Comparison of ENCODE assay signal across 8 mouse cellular contexts in the genomic region with DNA sequence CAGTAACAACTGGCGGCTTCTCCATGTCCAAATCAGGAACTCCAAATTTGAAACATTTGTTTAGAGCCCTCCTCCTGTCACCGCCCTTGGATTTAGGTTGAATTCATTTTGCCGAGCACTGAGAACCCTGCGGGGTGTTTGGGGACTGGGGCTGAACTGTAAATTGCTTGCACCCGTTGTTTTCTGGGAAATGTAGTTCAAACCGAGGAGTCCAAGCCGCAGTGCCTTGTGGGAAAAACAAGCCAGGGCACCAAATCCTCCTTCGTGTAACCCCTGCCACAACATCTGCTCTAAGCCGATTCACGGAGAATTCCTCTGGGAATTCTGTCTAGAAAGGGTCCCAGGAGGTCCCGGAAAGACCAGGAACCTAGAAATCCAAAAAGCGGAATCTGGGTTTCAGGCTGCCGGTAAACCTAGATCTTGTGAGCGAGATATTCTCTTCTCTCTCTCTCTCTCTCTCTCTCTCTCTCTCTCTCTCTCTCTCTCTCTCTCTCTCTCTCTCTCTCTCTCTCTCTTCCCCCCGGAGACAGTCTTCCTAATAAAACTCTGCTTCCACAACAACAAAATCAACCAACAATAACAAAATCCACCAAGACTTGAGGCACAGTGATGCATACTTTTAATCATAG. TPM values are rescaled to one million over a fixed set of nuclear protein-coding genes. Genes with fewer than 3 reads are reported as not detected.
A peak's percentile ranks its signal among the peaks of the same experiment; 100 is the strongest.
DNase-seq lines count a peak whose midpoint lies in the region; ATAC-seq and TF ChIP-seq lines count a peak whose summit lies in the region.

No protein-coding gene starts in this region.

- H3K4me1 ChIP-seq in cerebellum, adult 2 months (ENCODE audit: control insufficient read depth, insufficient read depth, low read length) = peaks cover 4% of the 10 kb centered on the region; the same call in 1 of the 2 replicates
- H3K4me1 ChIP-seq in forebrain, postnatal 0 days (ENCODE audit: insufficient read depth) = peaks cover 7% of the 10 kb centered on the region; the same call in 1 of the 2 replicates
- H3K4me1 ChIP-seq in lung, embryonic 15.5 days = peaks cover 8% of the 10 kb centered on the region; the same call in 1 of the 2 replicates

- peaks cover 5% of the 10 kb centered on the region; the same call in 1 of the 2 replicates for H3K36me3 ChIP-seq in forebrain, postnatal 0 days (ENCODE audit: insufficient read depth)
- peaks cover 6% of the 10 kb centered on the region for H3K36me3 ChIP-seq in lung, embryonic 15.5 days

- TF ChIP-seq CTCF in cerebellum, adult 2 months (IDR thresholded peaks at IDR 0.05; ENCODE audit: borderline replicate concordance, insufficient read depth, low read depth, low read length) = no peak
- no peak for TF ChIP-seq CTCF in forebrain, postnatal 0 days (IDR thresholded peaks at IDR 0.05; ENCODE audit: low read depth)

- peak overlapping the region; percentile 60 for H3K27ac ChIP-seq in cerebellum, adult 2 months (ENCODE audit: insufficient read depth, low read length)
- H3K27ac ChIP-seq in forebrain, postnatal 0 days (ENCODE audit: low read depth, low read length) = peak overlapping the region; percentile 83
- H3K27ac ChIP-seq in lung, embryonic 15.5 days = peak overlapping the region; percentile 67

- H3K4me3 ChIP-seq in cerebellum, adult 2 months (replicated peaks; ENCODE audit: insufficient read depth, low read depth, low read length) = peak overlapping the region; percentile 58
- H3K4me3 ChIP-seq in forebrain, postnatal 0 days (ENCODE audit: low read depth, low read length) = peak overlapping the region; percentile 81
- peak overlapping the region; percentile 70 for H3K4me3 ChIP-seq in lung, embryonic 15.5 days

- peak; percentile 73 for DNase-seq in MEL-GATA-1-ER (ENCODE audit: extremely low read depth, low read depth)
- peak; percentile 90 to 91 for DNase-seq in cerebellum, adult 2 months
- DNase-seq in forebrain, postnatal 0 days = peak; percentile 90
- peak; percentile 82 for DNase-seq in heart, postnatal 4 days
- DNase-seq in layer of hippocampus, adult 8-10 months (ENCODE audit: low spot score in 2 of 2) = peak; percentile 80 to 84
- peak; percentile 52 for DNase-seq in ovary, postnatal 10 days (ENCODE audit: low spot score)
- peak; percentile 68 to 76 for DNase-seq in thymus, postnatal 10 days (ENCODE audit: low spot score in 2 of 2)

- H3K9me3 ChIP-seq in forebrain, postnatal 0 days (ENCODE audit: low read length) = no peaks in the 10 kb centered on the region
- no peaks in the 10 kb centered on the region for H3K9me3 ChIP-seq in lung, embryonic 15.5 days

- peak; percentile 59 for ATAC-seq in forebrain, postnatal 0 days
- peak; percentile 63 for ATAC-seq in lung, embryonic 15.5 days (ENCODE audit: borderline replicate concordance, extremely low read depth, low FRiP score, low TSS enrichment)

- H3K4me2 ChIP-seq in forebrain, postnatal 0 days (ENCODE audit: low read depth) = peak overlapping the region; percentile 70
- peak overlapping the region; percentile 73 for H3K4me2 ChIP-seq in lung, embryonic 15.5 days

- TF ChIP-seq POLR2A in cerebellum, adult 2 months (IDR thresholded peaks at IDR 0.05; ENCODE audit: borderline replicate concordance, insufficient read depth, low read length) = peak; percentile 51; the same call in 1 of the 2 replicates

- H3K27me3 ChIP-seq in cerebellum, adult 2 months (ENCODE audit: control insufficient read depth, insufficient read depth, low read length) = no peaks in the 10 kb centered on the region
- no peaks in the 10 kb centered on the region for H3K27me3 ChIP-seq in forebrain, postnatal 0 days (ENCODE audit: insufficient read depth, low read length)
- H3K27me3 ChIP-seq in lung, embryonic 15.5 days = no peaks in the 10 kb centered on the region

- peak overlapping the region; percentile 61 for H3K9ac ChIP-seq in forebrain, postnatal 0 days
- H3K9ac ChIP-seq in lung, embryonic 15.5 days = peak overlapping the region; percentile 54

- WGBS in cerebellum, adult 2 months = 2% methylated on average over 14 of the region's 15 CpGs
- 1% methylated on average over 15 of the region's 15 CpGs for WGBS in forebrain, postnatal 0 days
- under 1% methylated on average over 15 of the region's 15 CpGs for WGBS in lung, embryonic 15.5 days

RNA-seq across cellular contexts. Expression of a gene that starts 1.2 kb away (rescaled TPM):
- 11.1 and 12.3 TPM in 2 replicates for polyA plus RNA-seq in cerebellum, adult 2 months (2012; rRNA removed)
- 16.7 and 19.0 TPM in 2 replicates for total RNA-seq in forebrain, postnatal 0 days (2014; rRNA removed)
- 5.8 and 6.9 TPM in 2 replicates for polyA plus RNA-seq in forebrain, postnatal 0 days (2015; fragmentation: Nextera tagmentation; extraction: Ambion mirVana)
- 10 to 100 TPM in 1 of 2 experiments, 1 to 10 TPM in 1; 10.0 to 11.9 TPM for total RNA-seq in heart, postnatal 4 days (2021)
- total RNA-seq in layer of hippocampus, adult 8-10 months (2022) = 10 to 100 TPM; 17.7 to 18.8 (median 18.2) TPM
- polyA plus RNA-seq in lung, embryonic 15.5 days (2015; fragmentation: Nextera tagmentation; extraction: Ambion mirVana) = 12.1 and 12.9 TPM in 2 replicates

RNA-seq across cellular contexts. Expression of a gene that starts 16.6 kb away (rescaled TPM):
- polyA plus RNA-seq in cerebellum, adult 2 months (2012; rRNA removed) = 9.8 and 10.4 TPM in 2 replicates
- 11.3 and 14.4 TPM in 2 replicates for total RNA-seq in forebrain, postnatal 0 days (2014; rRNA removed)
- polyA plus RNA-seq in forebrain, postnatal 0 days (2015; fragmentation: Nextera tagmentation; extraction: Ambion mirVana) = 10.2 and 11.4 TPM in 2 replicates
- 1 to 10 TPM; 5.3 to 6.7 TPM for total RNA-seq in heart, postnatal 4 days (2021)
- total RNA-seq in layer of hippocampus, adult 8-10 months (2022) = 10 to 100 TPM; 10.2 to 11.7 (median 10.5) TPM
- polyA plus RNA-seq in lung, embryonic 15.5 days (2015; fragmentation: Nextera tagmentation; extraction: Ambion mirVana) = 5.7 and 6.1 TPM in 2 replicates

RNA-seq across cellular contexts. Expression of a gene that starts 40.3 kb away (rescaled TPM):
- not detected in 2 replicates for polyA plus RNA-seq in cerebellum, adult 2 months (2012; rRNA removed)
- total RNA-seq in forebrain, postnatal 0 days (2014; rRNA removed) = 0.52 and 0.62 TPM in 2 replicates
- polyA plus RNA-seq in forebrain, postnatal 0 days (2015; fragmentation: Nextera tagmentation; extraction: Ambion mirVana) = 0.10 TPM in 1 of 2 replicates, not detected in the other
- not detected for total RNA-seq in heart, postnatal 4 days (2021)
- total RNA-seq in layer of hippocampus, adult 8-10 months (2022) = under 1 TPM in 2 of 4 experiments, not detected in 2; 0.24 to 0.57 TPM
- polyA plus RNA-seq in lung, embryonic 15.5 days (2015; fragmentation: Nextera tagmentation; extraction: Ambion mirVana) = 0.13 and 0.19 TPM in 2 replicates

RNA-seq across cellular contexts. Expression of a gene that starts 48.7 kb away (rescaled TPM):
- polyA plus RNA-seq in cerebellum, adult 2 months (2012; rRNA removed) = 10.7 and 11.1 TPM in 2 replicates
- total RNA-seq in forebrain, postnatal 0 days (2014; rRNA removed) = 15.6 and 16.9 TPM in 2 replicates
- polyA plus RNA-seq in forebrain, postnatal 0 days (2015; fragmentation: Nextera tagmentation; extraction: Ambion mirVana) = 9.3 and 12.2 TPM in 2 replicates
- total RNA-seq in heart, postnatal 4 days (2021) = 10 to 100 TPM; 13.3 to 14.3 TPM
- total RNA-seq in layer of hippocampus, adult 8-10 months (2022) = 10 to 100 TPM; 20.7 to 28.9 (median 23.7) TPM
- 13.7 and 15.3 TPM in 2 replicates for polyA plus RNA-seq in lung, embryonic 15.5 days (2015; fragmentation: Nextera tagmentation; extraction: Ambion mirVana)

Comparison
In these comparisons a context has a peak if more than half of its experiments do, and no peak if none do; other contexts are left out.
1. Peak in every context shown above with its lines: DNase-seq, ATAC-seq, H3K4me3 ChIP-seq and H3K27ac ChIP-seq.